Mouse (Mus musculus): ENCODE results near the gene Dzip1. TPM values are rescaled to one million over a fixed set of nuclear protein-coding genes. Genes with fewer than 3 reads are reported as not detected.

Gene Dzip1
- polyA plus RNA-seq, 1 experiment from 2014 or later, result 1.6 TPM

DNA sequence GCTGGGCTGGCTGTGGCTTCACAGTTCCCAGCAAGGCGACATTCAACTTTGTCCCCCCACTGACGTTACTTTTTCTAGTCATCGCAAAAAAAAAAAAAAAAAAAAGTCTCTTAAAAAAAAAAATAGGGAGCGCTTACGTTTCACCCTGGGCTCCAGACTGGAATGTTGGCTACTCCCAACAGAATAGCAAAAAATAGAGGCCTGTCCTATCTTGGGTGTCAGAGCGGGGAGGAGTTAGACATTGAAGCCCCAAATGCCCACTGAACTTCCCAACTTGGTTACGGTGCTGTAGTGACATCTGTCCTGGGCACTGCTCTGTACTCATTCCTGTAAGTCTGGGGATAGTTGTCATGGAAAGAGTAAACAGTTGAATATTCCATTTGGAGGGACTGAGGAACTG, 13.3 kb upstream of the Dzip1 start:
- Histone ChIP-seq H3K27ac (replicated peaks) (peak overlapping the region; percentile 90; the same call in 1 of the 2 replicates), H3K9ac (peak overlapping the region; percentile 98), H3K9me3 (replicated peaks) (no peaks in the 10 kb centered on the region), H3K36me3 (replicated peaks) (no peaks in the 10 kb centered on the region), H3K27me3 (no peaks in the 10 kb centered on the region), H3K4me3 (replicated peaks) (peak overlapping the region; percentile 99), H3K4me1 (replicated peaks) (peaks cover 51% of the 10 kb centered on the region), H3K4me2 (peak overlapping the region; percentile 92)
- no peak for ATAC-seq (ENCODE audit: insufficient read depth)
- WGBS (ENCODE audit: insufficient replicate concordance), result 3% methylated on average over 7 of the region's 7 CpGs

DNA sequence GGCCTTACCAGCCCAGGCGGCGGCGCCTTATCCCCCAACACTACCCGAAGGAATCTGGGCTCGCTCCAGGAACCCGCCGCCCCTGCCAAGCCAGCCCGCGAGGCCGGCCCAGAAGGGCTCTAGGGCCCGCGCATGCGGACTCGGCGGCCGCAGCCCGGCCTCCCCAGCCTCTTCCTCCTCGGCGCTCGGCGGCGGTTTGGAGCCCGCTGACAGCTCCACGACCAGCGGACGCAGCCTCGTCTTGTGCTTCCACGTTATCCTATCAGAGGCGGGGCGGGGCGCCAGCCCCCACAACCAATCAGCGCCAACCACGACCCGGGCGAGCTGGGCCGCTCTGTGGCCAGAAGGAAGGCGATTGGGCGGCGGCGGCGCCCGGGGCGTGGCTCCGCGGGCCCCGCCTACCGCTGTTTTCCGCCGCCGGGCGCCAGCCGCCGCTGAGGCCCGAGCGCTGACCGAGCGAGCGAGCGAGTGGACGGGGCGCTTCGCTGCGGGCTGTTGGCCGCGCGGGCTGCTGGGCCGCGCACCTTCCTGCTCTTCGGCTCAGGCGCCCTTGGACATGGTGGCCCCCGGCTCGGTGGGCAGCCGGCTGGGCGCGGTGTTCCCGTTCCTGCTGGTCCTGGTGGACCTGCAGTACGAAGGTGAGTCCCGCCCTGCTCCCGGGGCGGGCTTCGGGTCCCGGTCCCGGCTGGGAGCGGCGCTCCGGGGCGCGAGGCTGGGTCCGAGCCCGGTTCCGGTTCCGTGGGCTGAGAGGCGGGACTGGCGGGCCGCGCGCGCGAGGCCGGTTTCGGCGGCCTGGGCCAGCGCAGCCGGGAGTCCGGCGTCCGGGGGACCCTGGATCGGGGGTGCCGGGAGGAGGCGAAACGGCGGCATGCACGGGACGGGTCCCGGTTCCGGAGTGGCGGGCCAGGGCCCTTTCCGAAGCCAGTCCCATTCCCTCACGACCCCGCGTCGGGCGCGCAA, 12.6 kb upstream of the Dzip1 start, which contains the start of gene Dnajc3:
TSS of gene Dnajc3 (plus strand) at position 444 of the 960 bp plus-strand sequence.
- peak within 1 kb of the TSS; percentile 99 for H3K4me3 ChIP-seq (replicated peaks)
- H3K27ac ChIP-seq (replicated peaks), result peak within 1 kb of the TSS; percentile 90
- H3K36me3 ChIP-seq (replicated peaks), result no peaks in the 10 kb centered on the region
- under 1% methylated on average over 121 of the region's 124 CpGs for WGBS (ENCODE audit: insufficient replicate concordance)
- H3K27me3 ChIP-seq, result no peaks in the 10 kb centered on the region
- H3K9ac ChIP-seq, result peak within 1 kb of the TSS; percentile 98
- H3K4me2 ChIP-seq, result peak within 1 kb of the TSS; percentile 97
- ATAC-seq (ENCODE audit: insufficient read depth), result peak; percentile 99
- H3K4me1 ChIP-seq (replicated peaks), result peaks cover 51% of the 10 kb centered on the region
- H3K9me3 ChIP-seq (replicated peaks), result no peaks in the 10 kb centered on the region

DNA sequence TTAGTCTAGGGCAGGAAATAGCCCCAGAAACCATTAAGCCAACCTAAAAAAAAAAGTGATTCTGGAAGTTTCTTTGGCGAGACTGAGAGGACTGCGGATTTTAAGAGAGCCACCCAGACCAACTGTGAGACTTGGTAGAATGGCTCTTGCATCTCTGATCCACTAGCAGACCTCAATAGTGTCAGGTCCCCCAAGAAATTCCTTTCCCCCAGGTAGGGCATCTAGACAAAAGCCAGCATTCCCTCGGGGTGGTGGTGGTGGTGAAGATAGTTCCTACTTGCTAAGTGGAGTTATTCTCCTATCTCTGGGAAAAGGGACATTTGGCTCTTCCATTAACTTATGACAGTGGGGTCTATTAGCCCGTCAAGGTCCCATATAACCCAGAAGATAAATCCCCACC, 11.7 kb upstream of the Dzip1 start:
- no peaks in the 10 kb centered on the region for H3K27me3 ChIP-seq
- no peaks in the 10 kb centered on the region for H3K9me3 ChIP-seq (replicated peaks)
- peaks cover 48% of the 10 kb centered on the region for H3K4me1 ChIP-seq (replicated peaks)
- peak overlapping the region; percentile 83 for H3K27ac ChIP-seq (replicated peaks)
- H3K4me2 ChIP-seq, result peak overlapping the region; percentile 97
- H3K9ac ChIP-seq, result peak overlapping the region; percentile 81
- no peak for ATAC-seq (ENCODE audit: insufficient read depth)
- 25% methylated on average over 4 of the region's 4 CpGs for WGBS (ENCODE audit: insufficient replicate concordance)
- peak overlapping the region; percentile 99 for H3K4me3 ChIP-seq (replicated peaks)
- H3K36me3 ChIP-seq (replicated peaks), result no peaks in the 10 kb centered on the region

DNA sequence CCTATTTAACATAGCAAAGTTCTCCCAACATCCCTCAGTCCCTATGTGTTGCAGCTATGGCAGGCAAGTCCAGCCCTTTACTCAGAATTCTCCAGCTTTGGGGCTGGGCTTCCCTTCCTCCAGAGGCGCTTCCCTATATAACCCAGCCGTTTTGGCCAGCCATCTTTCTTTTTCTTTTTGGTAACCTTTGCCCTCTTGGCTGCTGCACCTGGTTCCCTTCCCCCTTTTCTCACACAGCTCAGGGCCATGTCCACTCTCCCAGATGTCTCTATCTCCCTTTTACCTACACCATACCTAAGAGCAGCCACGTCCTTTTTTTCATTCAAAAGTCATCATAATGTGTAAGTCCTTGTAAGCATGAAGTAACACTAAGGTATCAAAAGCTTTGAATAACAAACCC, 11.0 kb upstream of the Dzip1 start:
- no peak overlapping the region for H3K4me3 ChIP-seq (replicated peaks)
- H3K9ac ChIP-seq, result no peak overlapping the region
- 0 out of 2 replicates have a peak overlapping the region, but pooled peaks have one; percentile 9 for H3K4me2 ChIP-seq
- no peaks in the 10 kb centered on the region for H3K27me3 ChIP-seq
- ATAC-seq (ENCODE audit: insufficient read depth), result no peak
- H3K27ac ChIP-seq (replicated peaks), result no peak overlapping the region
- no peaks in the 10 kb centered on the region for H3K36me3 ChIP-seq (replicated peaks)
- H3K4me1 ChIP-seq (replicated peaks), result peaks cover 44% of the 10 kb centered on the region
- H3K9me3 ChIP-seq (replicated peaks), result no peaks in the 10 kb centered on the region
- WGBS (ENCODE audit: insufficient replicate concordance), result 69% methylated on average over 3 of the region's 3 CpGs

DNA sequence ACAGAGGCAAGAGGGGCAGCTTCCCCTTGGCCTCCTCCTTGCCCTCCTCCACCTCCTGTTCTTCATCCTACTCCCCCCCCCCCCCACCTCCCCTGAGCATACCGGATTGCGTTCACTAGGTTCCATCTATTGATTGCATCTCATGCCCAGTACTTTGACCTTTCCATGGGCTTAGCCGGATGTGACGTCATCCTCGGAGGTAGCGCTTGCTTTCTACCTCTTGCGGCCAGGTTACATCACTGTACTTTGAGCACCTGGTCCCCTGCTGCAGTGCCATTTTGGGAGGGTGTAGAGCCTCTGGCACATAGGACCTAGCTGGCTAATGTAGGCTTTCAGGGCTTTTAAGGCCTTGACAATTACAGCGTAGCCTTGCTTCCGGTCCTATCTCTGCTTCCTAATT, 9.4 kb upstream of the Dzip1 start:
- ATAC-seq (ENCODE audit: insufficient read depth), result no peak
- H3K27ac ChIP-seq (replicated peaks), result no peak overlapping the region
- 68% methylated on average over 9 of the region's 9 CpGs for WGBS (ENCODE audit: insufficient replicate concordance)

DNA sequence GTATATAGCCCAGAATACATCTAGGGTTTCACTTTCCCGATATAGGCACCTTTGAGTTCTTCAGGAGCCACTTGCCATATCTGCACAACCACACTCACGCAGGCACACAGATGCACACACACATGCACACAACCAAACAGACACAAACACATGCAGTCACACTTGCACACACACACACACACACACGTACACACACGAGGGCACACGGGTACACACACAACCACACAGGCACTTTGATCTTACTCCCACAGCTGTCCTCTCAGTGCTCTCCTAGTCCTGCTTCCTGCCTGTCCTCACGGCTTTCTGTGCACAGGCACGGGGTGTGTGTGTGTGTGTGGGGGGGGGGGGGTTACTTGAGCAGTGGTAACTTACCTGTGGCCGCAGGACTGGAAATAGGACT, 7.7 kb upstream of the Dzip1 start:
- H3K4me3 ChIP-seq (replicated peaks), result no peak overlapping the region
- WGBS (ENCODE audit: insufficient replicate concordance), result 55% methylated on average over 8 of the region's 8 CpGs
- no peak overlapping the region for H3K9ac ChIP-seq

More for the DNA sequence above, 9.4 kb upstream of the Dzip1 start:
- Histone ChIP-seq H3K36me3 (replicated peaks) (no peaks in the 10 kb centered on the region), H3K4me3 (replicated peaks) (no peak overlapping the region), H3K4me1 (replicated peaks) (peaks cover 32% of the 10 kb centered on the region), H3K4me2 (no peak overlapping the region), H3K9ac (no peak overlapping the region), H3K27me3 (no peaks in the 10 kb centered on the region), H3K9me3 (replicated peaks) (no peaks in the 10 kb centered on the region)

DNA sequence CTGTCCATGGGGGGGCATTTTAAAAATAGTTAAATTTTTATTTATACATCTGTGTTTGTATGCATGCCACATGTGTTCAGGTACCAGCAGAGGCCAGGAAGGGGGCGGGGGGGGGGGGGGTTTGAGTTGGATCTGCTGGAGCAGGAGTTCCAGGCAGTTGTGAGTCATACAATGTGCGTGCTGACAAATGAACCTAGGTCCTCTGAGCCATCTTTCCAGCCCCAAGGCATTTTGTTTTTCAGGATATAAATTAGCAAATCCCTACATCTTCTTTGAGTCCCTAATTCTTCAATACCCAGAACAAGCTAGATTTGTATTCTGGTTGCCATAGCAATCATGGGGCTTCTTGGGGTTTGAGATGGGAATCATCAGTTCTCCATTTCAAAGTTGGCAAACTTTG, 5.9 kb upstream of the Dzip1 start:
- Histone ChIP-seq H3K9me3 (replicated peaks) (no peaks in the 10 kb centered on the region), H3K27ac (replicated peaks) (no peak overlapping the region), H3K36me3 (replicated peaks) (no peaks in the 10 kb centered on the region), H3K4me1 (replicated peaks) (peaks cover 9% of the 10 kb centered on the region), H3K27me3 (peaks cover 21% of the 10 kb centered on the region), H3K4me2 (no peak overlapping the region), H3K4me3 (replicated peaks) (no peak overlapping the region), H3K9ac (no peak overlapping the region)
- ATAC-seq (ENCODE audit: insufficient read depth), result no peak
- 58% methylated on average over 2 of the region's 2 CpGs for WGBS (ENCODE audit: insufficient replicate concordance)

More for the DNA sequence above, 7.7 kb upstream of the Dzip1 start:
- H3K4me1 ChIP-seq (replicated peaks), result peaks cover 20% of the 10 kb centered on the region
- H3K9me3 ChIP-seq (replicated peaks), result no peaks in the 10 kb centered on the region
- ATAC-seq (ENCODE audit: insufficient read depth), result no peak
- H3K36me3 ChIP-seq (replicated peaks), result no peaks in the 10 kb centered on the region
- peaks cover 5% of the 10 kb centered on the region; the same call in 1 of the 2 replicates for H3K27me3 ChIP-seq
- no peak overlapping the region for H3K27ac ChIP-seq (replicated peaks)
- no peak overlapping the region for H3K4me2 ChIP-seq

DNA sequence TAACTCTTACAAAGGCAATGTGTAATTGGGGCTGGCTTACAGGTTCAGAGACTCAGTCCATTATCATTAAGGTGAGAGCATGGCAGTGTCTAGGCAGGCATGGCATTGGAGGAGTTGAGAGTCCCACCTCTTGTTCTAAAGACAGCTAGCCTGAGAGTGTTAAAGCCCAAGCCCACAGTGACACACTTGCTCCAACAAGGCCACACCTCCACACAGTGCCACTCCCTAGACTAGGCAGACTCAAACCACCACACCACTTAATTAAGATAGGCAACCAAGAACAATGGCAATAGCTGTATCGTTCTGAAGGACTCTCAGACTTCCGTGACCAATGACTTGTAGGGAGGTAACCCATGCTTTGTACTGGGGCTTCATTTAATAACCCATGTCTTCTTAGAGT, 5.5 kb upstream of the Dzip1 start:
- no peak overlapping the region for H3K27ac ChIP-seq (replicated peaks)
- no peak for ATAC-seq (ENCODE audit: insufficient read depth)
- H3K4me2 ChIP-seq, result no peak overlapping the region
- H3K27me3 ChIP-seq, result peaks cover 25% of the 10 kb centered on the region
- H3K9me3 ChIP-seq (replicated peaks), result no peaks in the 10 kb centered on the region
- no peaks in the 10 kb centered on the region for H3K36me3 ChIP-seq (replicated peaks)
- WGBS (ENCODE audit: insufficient replicate concordance), result 39% methylated on average over 2 of the region's 2 CpGs
- H3K4me3 ChIP-seq (replicated peaks), result no peak overlapping the region
- no peak overlapping the region for H3K9ac ChIP-seq
- H3K4me1 ChIP-seq (replicated peaks), result peaks cover 9% of the 10 kb centered on the region

DNA sequence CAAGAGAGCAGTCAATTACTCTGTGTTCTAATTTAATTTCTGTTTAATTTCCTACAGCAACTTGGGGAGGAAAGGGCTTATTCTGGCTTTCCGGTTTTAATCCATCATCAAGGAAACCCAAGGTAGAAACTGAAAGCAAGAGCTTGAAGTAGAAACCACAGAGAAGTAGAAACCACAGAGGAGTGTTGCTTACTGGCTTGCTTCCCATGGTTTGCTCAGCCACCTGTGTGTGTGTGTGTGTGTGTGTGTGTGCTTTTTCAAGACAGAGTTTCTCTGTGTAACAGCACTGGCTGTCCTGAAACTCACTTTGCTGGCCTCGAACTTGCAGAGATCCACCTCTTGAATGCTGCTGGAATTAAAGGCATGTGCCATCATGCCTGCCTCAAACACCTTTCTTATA, 4.5 kb upstream of the Dzip1 start:
- H3K36me3 ChIP-seq (replicated peaks), result no peaks in the 10 kb centered on the region
- no peak overlapping the region for H3K4me3 ChIP-seq (replicated peaks)
- no peak overlapping the region for H3K4me2 ChIP-seq
- no peak overlapping the region for H3K9ac ChIP-seq
- H3K27me3 ChIP-seq, result peaks cover 35% of the 10 kb centered on the region
- H3K27ac ChIP-seq (replicated peaks), result no peak overlapping the region
- ATAC-seq (ENCODE audit: insufficient read depth), result no peak
- H3K9me3 ChIP-seq (replicated peaks), result no peaks in the 10 kb centered on the region
- 27% methylated on average over 2 of the region's 2 CpGs for WGBS (ENCODE audit: insufficient replicate concordance)
- peaks cover 5% of the 10 kb centered on the region for H3K4me1 ChIP-seq (replicated peaks)

DNA sequence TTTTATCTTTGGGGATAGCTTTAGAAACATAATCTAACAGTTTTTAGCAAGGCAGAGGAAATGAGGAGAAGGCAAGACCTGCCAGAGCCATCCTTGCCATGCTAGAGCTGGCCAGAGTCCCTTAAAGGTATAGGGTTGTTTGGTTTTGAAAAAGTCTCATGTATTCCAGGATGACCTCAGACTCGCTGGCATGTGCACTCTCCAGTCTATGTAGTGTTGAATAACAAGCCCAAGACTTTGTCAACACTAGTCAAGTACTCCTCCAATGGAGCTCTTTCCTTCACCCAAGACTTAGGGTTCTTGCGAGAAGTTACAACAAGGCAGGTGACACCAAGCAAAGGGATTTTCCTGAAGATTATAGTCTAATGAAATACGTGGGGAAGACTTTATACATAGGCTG, 3.3 kb upstream of the Dzip1 start:
- ATAC-seq (ENCODE audit: insufficient read depth), result no peak
- H3K4me2 ChIP-seq, result no peak overlapping the region

DNA sequence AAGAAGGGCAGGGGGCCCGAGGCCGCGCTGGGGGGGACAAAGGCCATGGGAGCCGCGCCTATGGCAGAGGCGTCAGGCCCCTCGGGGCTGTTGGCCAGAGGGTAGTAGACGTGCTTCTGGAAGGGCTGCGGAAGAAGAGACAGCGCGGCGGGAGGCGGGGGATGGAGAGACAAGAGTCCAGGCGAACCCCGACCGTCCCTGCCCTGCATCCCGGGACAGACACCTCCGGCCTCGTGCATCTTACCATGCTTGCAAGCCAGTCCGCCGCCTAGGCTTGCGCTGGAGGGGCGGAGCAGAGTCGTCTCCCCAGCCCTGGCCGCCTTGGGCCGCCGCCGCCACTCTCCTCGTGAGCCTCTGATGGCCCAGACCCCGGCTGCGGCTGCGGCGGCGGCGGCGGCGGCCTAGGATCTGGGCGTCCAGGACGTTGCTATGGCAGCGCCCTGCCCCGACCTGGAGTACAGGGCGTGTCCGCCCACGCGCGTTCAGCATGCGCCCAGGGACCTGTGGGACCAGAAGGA, 2.5 kb downstream of the Dzip1 start:
- Histone ChIP-seq H3K9me3 (replicated peaks) (no peaks in the 10 kb centered on the region), H3K4me3 (replicated peaks) (peak overlapping the region; percentile 37), H3K27ac (replicated peaks) (no peak overlapping the region), H3K4me1 (replicated peaks) (peaks cover 14% of the 10 kb centered on the region), H3K27me3 (peaks cover 75% of the 10 kb centered on the region), H3K36me3 (replicated peaks) (no peaks in the 10 kb centered on the region), H3K4me2 (peak overlapping the region; percentile 58), H3K9ac (no peak overlapping the region)
- under 1% methylated on average over 47 of the region's 47 CpGs for WGBS (ENCODE audit: insufficient replicate concordance)
- ATAC-seq (ENCODE audit: insufficient read depth), result 0 out of 2 replicates have a peak, but pooled peaks have one; percentile 19

More for the DNA sequence above, 3.3 kb upstream of the Dzip1 start:
- Histone ChIP-seq H3K27ac (replicated peaks) (no peak overlapping the region), H3K9me3 (replicated peaks) (no peaks in the 10 kb centered on the region), H3K4me3 (replicated peaks) (no peak overlapping the region), H3K9ac (no peak overlapping the region), H3K27me3 (peaks cover 47% of the 10 kb centered on the region), H3K36me3 (replicated peaks) (no peaks in the 10 kb centered on the region), H3K4me1 (replicated peaks) (peaks cover 6% of the 10 kb centered on the region; the same call in 1 of the 2 replicates)
- WGBS (ENCODE audit: insufficient replicate concordance), result 68% methylated on average over 3 of the region's 3 CpGs

All from liver, embryonic 15.5 days (tissue).